Mouse (Mus musculus) CH12.LX (cell line): Measurements from ENCODE around the gene Slc23a4. TPM values are rescaled to one million over a fixed set of nuclear protein-coding genes. Genes with fewer than 3 reads are reported as not detected.

ENCODE experiments used
- DNase-seq: peaks from one replicate; pipeline ENCODE4 v3.0.0-alpha.2; 2013; ENCODE audit errors: extremely low read depth
- H3K27ac ChIP-seq: 2 replicates; pipeline ENCODE4 v1.5.1; 2012; ENCODE audit warnings: low read depth, mild to moderate bottlenecking, control low read depth, moderate library complexity; ENCODE audit not compliant: insufficient read depth
- H3K27me3 ChIP-seq: replicated peaks from 2 replicates; pipeline ENCODE3; 2012; ENCODE audit warnings: inconsistent platforms
- H3K36me3 ChIP-seq, 2 experiments: replicated peaks in 1 of 2; 2 replicates each; pipeline versions ENCODE3 to v1.6.1; 2012; ENCODE audit warnings: inconsistent platforms in 1 of 2, low read length in 1 of 2, mild to moderate bottlenecking in 1 of 2, mixed read lengths in 1 of 2, moderate library complexity in 1 of 2; ENCODE audit not compliant: control insufficient read depth in 1 of 2, insufficient read depth in 1 of 2
- H3K4me1 ChIP-seq, 2 experiments: 2 replicates each; pipeline ENCODE4 v1.6.1; 2012; ENCODE audit warnings: inconsistent platforms in 1 of 2, moderate library complexity in 1 of 2; ENCODE audit not compliant: insufficient read depth in 2 of 2, control insufficient read depth in 1 of 2
- H3K4me2 ChIP-seq: 2 replicates; pipeline ENCODE4 v1.6.1; 2012; ENCODE audit warnings: low read depth, mild to moderate bottlenecking, control low read depth; ENCODE audit not compliant: poor library complexity, insufficient read depth, severe bottlenecking
- H3K4me3 ChIP-seq, 3 experiments: fragments of 150-350 bp in 1 of 3; sonication (generic) in 1 of 3; replicated peaks in 1 of 3; 2 replicates each; pipeline versions ENCODE3 to v1.5.1; 2011 to 2012; ENCODE audit warnings: low read depth in 2 of 3, low read length in 2 of 3, mild to moderate bottlenecking in 2 of 3, moderate library complexity in 2 of 3, control low read depth in 1 of 3, improper control_type of control experiment in 1 of 3, inconsistent platforms in 1 of 3, mixed read lengths in 1 of 3; ENCODE audit not compliant: poor library complexity in 1 of 3
- H3K79me2 ChIP-seq: replicated peaks from 2 replicates; pipeline ENCODE4 v1.6.1; 2012; ENCODE audit warnings: mild to moderate bottlenecking, moderate library complexity; ENCODE audit not compliant: control insufficient read depth, poor library complexity, insufficient read depth, severe bottlenecking; ENCODE audit errors: extremely low read depth
- H3K9ac ChIP-seq: 2 replicates; pipeline ENCODE4 v1.6.1; 2012; ENCODE audit warnings: low read depth, mild to moderate bottlenecking, control low read depth, moderate library complexity; ENCODE audit not compliant: insufficient read depth
- H3K9me3 ChIP-seq: replicated peaks from 2 replicates; pipeline ENCODE3; 2012; ENCODE audit warnings: low read length, inconsistent platforms, mixed read lengths
- CHD1 ChIP-seq: IDR thresholded peaks from 2 replicates; pipeline ENCODE4 v1.6.1; 2012; ENCODE audit warnings: low read depth, low read length, improper control_type of control experiment, inconsistent platforms
- EP300 ChIP-seq: IDR thresholded peaks from 2 replicates; pipeline ENCODE4 v1.6.1; 2011; ENCODE audit warnings: low read length, improper control_type of control experiment
- ETS1 ChIP-seq: conservative IDR thresholded peaks from 2 replicates; pipeline ENCODE4 v1.6.1; 2012; ENCODE audit warnings: low read depth, mild to moderate bottlenecking, inconsistent platforms, low read length, improper control_type of control experiment, moderate library complexity
- IRF4 ChIP-seq: IDR thresholded peaks from 2 replicates; pipeline ENCODE4 v1.6.1; 2014; ENCODE audit warnings: low read depth, mild to moderate bottlenecking, inconsistent platforms, low read length, improper control_type of control experiment
- JUN ChIP-seq: IDR thresholded peaks from 2 replicates; pipeline ENCODE4 v1.6.1; 2011; ENCODE audit warnings: low read depth, mild to moderate bottlenecking, low read length, improper control_type of control experiment, moderate library complexity; ENCODE audit not compliant: insufficient read depth
- JUND ChIP-seq: conservative IDR thresholded peaks from 2 replicates; pipeline ENCODE4 v1.6.1; 2011; ENCODE audit warnings: low read depth, low read length, improper control_type of control experiment
- MAFK ChIP-seq: IDR thresholded peaks from 2 replicates; pipeline ENCODE4 v1.6.1; 2011; ENCODE audit warnings: low read length, improper control_type of control experiment; ENCODE audit not compliant: insufficient replicate concordance
- MEF2A ChIP-seq: IDR thresholded peaks from 2 replicates; pipeline ENCODE4 v1.6.1; 2014; ENCODE audit warnings: low read depth, mild to moderate bottlenecking, inconsistent platforms, low read length, improper control_type of control experiment, borderline replicate concordance
- MXI1 ChIP-seq: IDR thresholded peaks from 2 replicates; pipeline ENCODE4 v1.6.1; 2011; ENCODE audit warnings: mild to moderate bottlenecking, low read depth, low read length, improper control_type of control experiment
- NRF1 ChIP-seq: IDR thresholded peaks from 2 replicates; pipeline ENCODE4 v1.6.1; 2014; ENCODE audit warnings: low read depth, mild to moderate bottlenecking, inconsistent platforms, low read length, improper control_type of control experiment, moderate library complexity
- SIN3A ChIP-seq: IDR thresholded peaks from 2 replicates; pipeline ENCODE4 v1.6.1; 2012; ENCODE audit warnings: low read length, improper control_type of control experiment, inconsistent platforms
- SMC3 ChIP-seq: IDR thresholded peaks from 2 replicates; pipeline ENCODE4 v1.6.1; 2011; ENCODE audit warnings: low read depth, low read length, improper control_type of control experiment
- TBP ChIP-seq: conservative IDR thresholded peaks from 2 replicates; pipeline ENCODE4 v1.6.1; 2011; ENCODE audit warnings: low read depth, low read length, improper control_type of control experiment
- TCF12 ChIP-seq: IDR thresholded peaks from 2 replicates; pipeline ENCODE4 v1.6.1; 2014; ENCODE audit warnings: low read depth, mild to moderate bottlenecking, inconsistent platforms, low read length, improper control_type of control experiment
- USF1 ChIP-seq: IDR thresholded peaks from 2 replicates; pipeline ENCODE4 v1.6.1; 2014; ENCODE audit warnings: low read depth, mild to moderate bottlenecking, inconsistent platforms, low read length, improper control_type of control experiment
- USF2 ChIP-seq: conservative IDR thresholded peaks from 2 replicates; pipeline ENCODE4 v1.6.1; 2011; ENCODE audit warnings: low read depth, low read length, improper control_type of control experiment
- ZC3H11A ChIP-seq: IDR thresholded peaks from 2 replicates; pipeline ENCODE4 v1.6.1; 2012; ENCODE audit warnings: low read depth, mild to moderate bottlenecking, inconsistent platforms, low read length, improper control_type of control experiment
- dilution Hi-C: fragments of 300-500 bp; cut with MboI; formaldehyde crosslinking; loops from 2 replicates; pipeline ENCODE4 v1.14.3; 2020; ENCODE audit warnings: low sequenced_read_pairs; ENCODE audit not compliant: extremely low pct_unique_long_range_greater_than_20kb, extremely low pct_ligation_motif_present
- in situ Hi-C: fragments of 300-500 bp; cut with MboI; formaldehyde crosslinking; loops from 3 replicates; pipeline ENCODE4 v1.14.3; 2019; ENCODE audit warnings: low sequenced_read_pairs, low pct_ligation_motif_present, low pct_unique_long_range_greater_than_20kb, mixed read lengths
- polyA plus RNA-seq: library from polyadenylated mRNA; unstranded; fragments of >175 nt; gene quantifications from 2 replicates; pipeline ENCODE4 v1.2.1, GENCODE M21; 2012; ENCODE audit warnings: low read depth; ENCODE audit not compliant: insufficient read length
- total RNA-seq, 2 experiments: library from RNA; depleted of rRNA; stranded (reverse); fragments of 300-350 nt in 1 of 2; fragments of >200 nt in 1 of 2; gene quantifications; 2 replicates each; pipeline ENCODE4 v1.2.3; 2012 to 2014

The Slc23a4 gene
- total and polyA plus RNA-seq, 3 experiments: 0.21 to 0.30 (median 0.27) TPM

- TF ChIP-seq TCF12 (no peak), EP300 (no peak), SIN3A (no peak), MEF2A (no peak), IRF4 (no peak), USF1 (no peak), MXI1 (no peak), SMC3 (no peak), USF2 (no peak), TBP (no peak), ETS1 (no peak)
- H3K4me2 ChIP-seq: no peak overlapping the region
- H3K4me1 ChIP-seq: peaks cover 10 to 41% of the 10 kb centered on the region in 2 experiments
- H3K4me3 ChIP-seq: no peak overlapping the region
- H3K27ac ChIP-seq: no peak overlapping the region
- H3K79me2 ChIP-seq: no peaks in the 10 kb centered on the region
- no peaks in the 10 kb centered on the region for H3K9me3 ChIP-seq
- no peak for DNase-seq
- H3K27me3 ChIP-seq: no peaks in the 10 kb centered on the region
- no peak overlapping the region for H3K9ac ChIP-seq
- peaks cover 45 to 91% of the 10 kb centered on the region in 2 experiments for H3K36me3 ChIP-seq
- in situ Hi-C loops: no loop called here
- dilution Hi-C loops: no loop called here
Measured at GRCm38 (mm10) chr6:34903441-34903840, 84.8 kb downstream of the Slc23a4 start.

DNA sequence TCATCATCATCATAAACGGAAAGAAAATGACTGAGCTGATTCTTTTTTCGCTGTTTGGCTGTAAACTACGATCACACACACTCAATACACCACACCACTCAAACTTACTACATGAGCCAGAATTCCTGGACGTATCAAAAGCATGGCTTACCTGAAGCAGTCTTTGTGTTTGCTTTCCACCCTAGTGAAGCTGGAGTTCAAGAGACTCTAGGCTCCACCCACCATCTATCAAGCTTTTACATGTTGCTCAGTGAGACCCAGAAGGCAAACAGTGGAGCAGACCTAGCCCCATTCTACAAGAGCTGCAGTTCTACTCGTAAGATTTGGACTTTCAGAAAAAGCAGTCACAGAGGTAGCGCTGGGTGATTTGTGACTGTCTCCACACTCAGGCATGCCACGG lies 85.6 kb downstream of the Slc23a4 start:
- in situ Hi-C loops (no loop called here), dilution Hi-C loops (no loop called here)
- DNase-seq: peak; percentile 31
- Histone ChIP-seq H3K9me3 (no peaks in the 10 kb centered on the region), H3K4me3 (no peak overlapping the region), H3K9ac (peak overlapping the region; percentile 12; the same call in 1 of the 2 replicates), H3K27ac (peak overlapping the region; percentile 49), H3K4me1 (peaks cover 10 to 34% of the 10 kb centered on the region in 2 experiments), H3K79me2 (no peaks in the 10 kb centered on the region), H3K36me3 (peaks cover 45 to 93% of the 10 kb centered on the region in 2 experiments), H3K27me3 (no peaks in the 10 kb centered on the region), H3K4me2 (peak overlapping the region; percentile 34)
- TF ChIP-seq CHD1: no peak
- no peak for TF ChIP-seq JUN
- no peak for TF ChIP-seq NRF1
- no peak for TF ChIP-seq ETS1
- TF ChIP-seq ZC3H11A: no peak
- TF ChIP-seq MAFK: no peak
- TF ChIP-seq MXI1: no peak; the same call in 1 of the 2 replicates
- TF ChIP-seq EP300: no peak
- TF ChIP-seq JUND: no peak
- no peak for TF ChIP-seq TBP
- TF ChIP-seq SIN3A: no peak
